ENCODE assay signal across 8 mouse cellular contexts in genomic region chr8:84513765-84514164, GRCm38 (mm10).
DNase-seq lines count a peak whose midpoint lies in the region; ATAC-seq and TF ChIP-seq lines count a peak whose summit lies in the region.

No protein-coding gene starts in this region.

- no peak for TF ChIP-seq POLR2A in thymus, adult 2 months (IDR thresholded peaks at IDR 0.05; ENCODE audit: control insufficient read depth, extremely low read depth, insufficient read depth, low read length, poor library complexity)

- WGBS in thymus, adult 2 months: 2% methylated on average over 2 of the region's 2 CpGs

- intact Hi-C loops in heart, postnatal 25 days (cut with DNase I): no loop called here

- no peak overlapping the region for H3K27ac ChIP-seq in thymus, adult 2 months (ENCODE audit: control insufficient read depth, insufficient read depth, low read length)

- H3K4me1 ChIP-seq in thymus, adult 2 months (replicated peaks; ENCODE audit: control insufficient read depth, insufficient read depth, low read length): peaks cover 6% of the 10 kb centered on the region

- no peaks in the 10 kb centered on the region for H3K36me3 ChIP-seq in thymus, adult 2 months (ENCODE audit: control insufficient read depth, insufficient read depth, low read length)

- TF ChIP-seq CTCF in thymus, adult 2 months (IDR thresholded peaks at IDR 0.05; ENCODE audit: borderline replicate concordance, control insufficient read depth, extremely low read depth, insufficient read depth, low read length, poor library complexity): no peak

- no peaks in the 10 kb centered on the region for H3K27me3 ChIP-seq in thymus, adult 2 months (ENCODE audit: control insufficient read depth, insufficient read depth, low read length)

- H3K4me3 ChIP-seq in thymus, adult 2 months (ENCODE audit: control insufficient read depth, insufficient read depth, low read length): no peak overlapping the region

- no peak for ATAC-seq in inflammation-experienced regulatory T-cells, adult 6 months

- peak; percentile 23 for DNase-seq in gastrocnemius, postnatal 10 days
- DNase-seq in gastrocnemius, adult 8-10 months (ENCODE audit: low spot score in 2 of 2): no peak
- DNase-seq in thymus, adult 2 months: peak; percentile 20
- DNase-seq in thymus, adult 18-20 months: no peak
- DNase-seq in cerebellum, adult 18-20 months: peak; percentile 70 to 73
- DNase-seq in kidney, postnatal 4 days: peak; percentile 55 to 58
- no peak for DNase-seq in heart, postnatal 25 days (ENCODE audit: low spot score)

Comparison
In these comparisons a context has a peak if more than half of its experiments do, and no peak if none do; other contexts are left out.
1. DNase-seq: peak in gastrocnemius, postnatal 10 days (single experiment), thymus, adult 2 months (single experiment), cerebellum, adult 18-20 months (2 of 2) and kidney, postnatal 4 days (2 of 2); none in gastrocnemius, adult 8-10 months (0 of 2), thymus, adult 18-20 months (0 of 2) and heart, postnatal 25 days (single experiment).